ENCODE assay signal across 8 mouse cellular contexts in genomic region chr7:126693781-126694180, GRCm38 (mm10). TPM values are rescaled to one million over a fixed set of nuclear protein-coding genes. Genes with fewer than 3 reads are reported as not detected.
DNase-seq lines count a peak whose midpoint lies in the region; ATAC-seq lines count a peak whose summit lies in the region.

No protein-coding gene starts in this region.

- WGBS in limb, embryonic 13.5 days, result 87% methylated on average over 7 of the region's 7 CpGs
- WGBS in limb, embryonic 10.5 days, result 93% methylated on average over 7 of the region's 7 CpGs
- 92% methylated on average over 7 of the region's 7 CpGs for WGBS in embryonic facial prominence, embryonic 10.5 days
- WGBS in limb, embryonic 15.5 days, result 81% methylated on average over 7 of the region's 7 CpGs

- H3K9ac ChIP-seq in limb, embryonic 13.5 days, result no peak overlapping the region
- no peak overlapping the region for H3K9ac ChIP-seq in limb, embryonic 15.5 days

- no peak for ATAC-seq in limb, embryonic 13.5 days (ENCODE audit: low FRiP score, low read depth)
- ATAC-seq in limb, embryonic 15.5 days (ENCODE audit: insufficient number of reproducible peaks, low FRiP score, low TSS enrichment, low read depth), result no peak

- peaks cover 26% of the 10 kb centered on the region for H3K4me1 ChIP-seq in limb, embryonic 13.5 days
- peaks cover 20% of the 10 kb centered on the region for H3K4me1 ChIP-seq in limb, embryonic 10.5 days
- H3K4me1 ChIP-seq in embryonic facial prominence, embryonic 10.5 days, result peaks cover 27% of the 10 kb centered on the region
- peaks cover 25% of the 10 kb centered on the region for H3K4me1 ChIP-seq in limb, embryonic 15.5 days

- no peaks in the 10 kb centered on the region for H3K27me3 ChIP-seq in limb, embryonic 13.5 days
- H3K27me3 ChIP-seq in limb, embryonic 10.5 days (ENCODE audit: low read depth, poor library complexity, severe bottlenecking), result no peaks in the 10 kb centered on the region
- no peaks in the 10 kb centered on the region for H3K27me3 ChIP-seq in embryonic facial prominence, embryonic 10.5 days (replicated peaks; ENCODE audit: low read depth, poor library complexity, severe bottlenecking)
- H3K27me3 ChIP-seq in limb, embryonic 15.5 days, result no peaks in the 10 kb centered on the region

- peak; percentile 30 for DNase-seq in cerebellum, adult 11-12 months
- DNase-seq in cerebellum, postnatal 36 days, result no peak
- no peak for DNase-seq in limb, embryonic 10.5 days (ENCODE audit: low spot score)
- no peak for DNase-seq in embryonic facial prominence, embryonic 10.5 days (ENCODE audit: low spot score)
- no peak for DNase-seq in layer of hippocampus, postnatal 25 days (ENCODE audit: extremely low spot score in 1 of 2, low spot score in 1 of 2)
- DNase-seq in thymus, postnatal 25 days, result no peak

- H3K27ac ChIP-seq in limb, embryonic 13.5 days, result no peak overlapping the region
- H3K27ac ChIP-seq in limb, embryonic 10.5 days, result no peak overlapping the region
- no peak overlapping the region for H3K27ac ChIP-seq in embryonic facial prominence, embryonic 10.5 days (replicated peaks)
- H3K27ac ChIP-seq in limb, embryonic 15.5 days, result peak overlapping the region; percentile 33; the same call in 1 of the 2 replicates

- peaks cover 39% of the 10 kb centered on the region for H3K36me3 ChIP-seq in limb, embryonic 13.5 days
- peaks cover 50% of the 10 kb centered on the region for H3K36me3 ChIP-seq in limb, embryonic 10.5 days
- H3K36me3 ChIP-seq in embryonic facial prominence, embryonic 10.5 days (replicated peaks), result peaks cover 47% of the 10 kb centered on the region
- peaks cover 32% of the 10 kb centered on the region for H3K36me3 ChIP-seq in limb, embryonic 15.5 days

- H3K9me3 ChIP-seq in limb, embryonic 13.5 days, result no peaks in the 10 kb centered on the region
- no peaks in the 10 kb centered on the region for H3K9me3 ChIP-seq in limb, embryonic 10.5 days (replicated peaks)
- H3K9me3 ChIP-seq in embryonic facial prominence, embryonic 10.5 days, result no peaks in the 10 kb centered on the region
- no peaks in the 10 kb centered on the region for H3K9me3 ChIP-seq in limb, embryonic 15.5 days

- no peak overlapping the region for H3K4me3 ChIP-seq in limb, embryonic 13.5 days
- no peak overlapping the region for H3K4me3 ChIP-seq in limb, embryonic 10.5 days
- peak overlapping the region; percentile 19; the same call in 1 of the 2 replicates for H3K4me3 ChIP-seq in embryonic facial prominence, embryonic 10.5 days
- no peak overlapping the region for H3K4me3 ChIP-seq in limb, embryonic 15.5 days

- H3K4me2 ChIP-seq in limb, embryonic 13.5 days (replicated peaks), result peak overlapping the region; percentile 28; the same call in 1 of the 2 replicates
- no peak overlapping the region; the same call in 1 of the 2 replicates for H3K4me2 ChIP-seq in limb, embryonic 15.5 days

RNA-seq across cellular contexts. Expression of gene Bola2, which starts 1.4 kb away (rescaled TPM):
- polyA plus RNA-seq in limb, embryonic 13.5 days (2015; fragmentation: Nextera tagmentation; extraction: Ambion mirVana), result 134 and 138 TPM in 2 replicates
- 177 and 237 TPM in 2 replicates for polyA plus RNA-seq in limb, embryonic 10.5 days (2016; fragmentation: Nextera tagmentation; extraction: Ambion mirVana)
- 186 and 206 TPM in 2 replicates for polyA plus RNA-seq in embryonic facial prominence, embryonic 10.5 days (2016; fragmentation: Nextera tagmentation; extraction: Ambion mirVana)
- polyA plus RNA-seq in limb, embryonic 15.5 days (2015; fragmentation: Nextera tagmentation; extraction: Ambion mirVana), result 109 and 131 TPM in 2 replicates
- 100 to 1,000 TPM; 104 to 112 TPM for total RNA-seq in layer of hippocampus, postnatal 25 days (2021)

RNA-seq across cellular contexts. Expression of gene Slx1b, which starts 1.8 kb away (rescaled TPM):
- 15.2 and 15.9 TPM in 2 replicates for polyA plus RNA-seq in limb, embryonic 13.5 days (2015; fragmentation: Nextera tagmentation; extraction: Ambion mirVana)
- polyA plus RNA-seq in limb, embryonic 10.5 days (2016; fragmentation: Nextera tagmentation; extraction: Ambion mirVana), result 12.6 and 14.8 TPM in 2 replicates
- 14.4 and 15.1 TPM in 2 replicates for polyA plus RNA-seq in embryonic facial prominence, embryonic 10.5 days (2016; fragmentation: Nextera tagmentation; extraction: Ambion mirVana)
- 10.5 and 12.3 TPM in 2 replicates for polyA plus RNA-seq in limb, embryonic 15.5 days (2015; fragmentation: Nextera tagmentation; extraction: Ambion mirVana)
- 10 to 100 TPM; 16.4 to 19.4 TPM for total RNA-seq in layer of hippocampus, postnatal 25 days (2021)

RNA-seq across cellular contexts. Expression of gene Coro1a, which starts 13.8 kb away (rescaled TPM):
- polyA plus RNA-seq in limb, embryonic 13.5 days (2015; fragmentation: Nextera tagmentation; extraction: Ambion mirVana), result 34.1 and 36.6 TPM in 2 replicates
- polyA plus RNA-seq in limb, embryonic 10.5 days (2016; fragmentation: Nextera tagmentation; extraction: Ambion mirVana), result 28.9 and 37.8 TPM in 2 replicates
- polyA plus RNA-seq in embryonic facial prominence, embryonic 10.5 days (2016; fragmentation: Nextera tagmentation; extraction: Ambion mirVana), result 35.7 and 38.5 TPM in 2 replicates
- 44.5 and 46.5 TPM in 2 replicates for polyA plus RNA-seq in limb, embryonic 15.5 days (2015; fragmentation: Nextera tagmentation; extraction: Ambion mirVana)
- 100 to 1,000 TPM; 129 to 139 TPM for total RNA-seq in layer of hippocampus, postnatal 25 days (2021)

RNA-seq across cellular contexts. Expression of gene Sult1a1, which starts 17.5 kb away (rescaled TPM):
- 4.6 and 4.8 TPM in 2 replicates for polyA plus RNA-seq in limb, embryonic 13.5 days (2015; fragmentation: Nextera tagmentation; extraction: Ambion mirVana)
- 0.11 and 0.49 TPM in 2 replicates for polyA plus RNA-seq in limb, embryonic 10.5 days (2016; fragmentation: Nextera tagmentation; extraction: Ambion mirVana)
- 0.32 and 0.40 TPM in 2 replicates for polyA plus RNA-seq in embryonic facial prominence, embryonic 10.5 days (2016; fragmentation: Nextera tagmentation; extraction: Ambion mirVana)
- 12.2 and 17.5 TPM in 2 replicates for polyA plus RNA-seq in limb, embryonic 15.5 days (2015; fragmentation: Nextera tagmentation; extraction: Ambion mirVana)
- total RNA-seq in layer of hippocampus, postnatal 25 days (2021), result 10 to 100 TPM in 1 of 2 experiments, 1 to 10 TPM in 1; 9.5 to 11.1 TPM

RNA-seq across cellular contexts. Expression of gene Sgf29, which starts 44.7 kb away (rescaled TPM):
- polyA plus RNA-seq in limb, embryonic 13.5 days (2015; fragmentation: Nextera tagmentation; extraction: Ambion mirVana), result 56.8 and 63.8 TPM in 2 replicates
- polyA plus RNA-seq in limb, embryonic 10.5 days (2016; fragmentation: Nextera tagmentation; extraction: Ambion mirVana), result 69.0 and 69.2 TPM in 2 replicates
- polyA plus RNA-seq in embryonic facial prominence, embryonic 10.5 days (2016; fragmentation: Nextera tagmentation; extraction: Ambion mirVana), result 64.6 and 65.6 TPM in 2 replicates
- 43.4 and 43.9 TPM in 2 replicates for polyA plus RNA-seq in limb, embryonic 15.5 days (2015; fragmentation: Nextera tagmentation; extraction: Ambion mirVana)
- total RNA-seq in layer of hippocampus, postnatal 25 days (2021), result 10 to 100 TPM; 30.5 to 35.1 TPM
